Mouse (Mus musculus) cerebellum, postnatal 36 days (tissue): ENCODE results near the gene Ublcp1.
A peak's percentile ranks its signal among the peaks of the same experiment; 100 is the strongest.
"Not testable (repeated sequence)": the region's sequence is repeated elsewhere in the genome, so short reads cannot be mapped to it uniquely, and the experiment has no call there.

Experiments used
- DNase-seq, 2 experiments: peaks; one replicate each; pipeline ENCODE4 v3.0.0; 2021 to 2022; ENCODE audit warnings: mixed read lengths in 2 of 2

Ublcp1 gene

DNA sequence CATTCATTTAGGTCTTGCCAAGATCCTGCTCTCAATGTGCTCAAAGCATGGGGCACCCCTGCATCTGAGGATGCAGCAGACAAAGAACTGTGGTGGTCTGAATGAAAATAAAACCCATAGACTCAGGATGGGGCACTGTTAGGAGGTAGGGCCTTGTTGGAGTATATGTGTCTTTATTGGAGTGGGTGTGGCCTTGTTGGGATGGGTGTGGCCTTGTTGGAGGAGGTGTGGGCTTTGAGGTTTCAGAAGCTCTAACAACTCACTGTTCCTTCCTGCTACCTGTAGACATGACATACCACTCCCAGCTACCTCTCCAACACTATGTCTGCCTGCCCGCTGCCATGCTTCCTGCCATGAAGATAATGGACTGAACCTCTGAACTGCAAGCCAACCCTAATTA lies 18.8 kb upstream of the Ublcp1 start:
- DNase-seq, result no peak

DNA sequence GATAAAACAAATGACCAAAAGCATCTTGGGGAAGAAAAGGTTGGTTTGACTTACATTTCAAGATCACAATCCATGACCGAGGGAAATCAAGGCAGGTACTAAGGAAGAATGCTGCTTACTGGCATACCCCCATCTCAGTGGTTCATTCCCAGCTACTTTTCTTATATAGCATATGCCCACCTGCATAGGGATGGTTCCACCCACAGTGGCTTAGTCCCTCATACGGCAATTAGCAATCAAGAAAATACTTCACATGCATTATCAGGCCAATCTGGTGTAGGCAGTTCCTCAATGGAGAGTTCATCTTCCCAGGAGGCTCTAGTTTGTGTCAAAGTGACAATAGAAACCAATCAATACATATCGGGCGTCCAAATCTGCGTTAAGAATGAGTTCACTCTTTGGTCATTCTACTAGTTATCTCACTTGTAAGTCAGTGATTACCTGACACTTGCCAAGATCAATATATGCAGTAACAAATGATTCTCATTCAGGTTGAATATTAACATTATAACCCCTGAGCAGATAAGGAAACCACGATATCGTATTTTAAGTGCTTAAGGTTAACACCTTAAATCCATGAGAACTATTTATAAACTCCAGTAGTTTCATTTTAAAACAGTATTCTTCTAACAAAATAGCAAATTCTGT lies 14.9 kb upstream of the Ublcp1 start:
- DNase-seq, result no peak

DNA sequence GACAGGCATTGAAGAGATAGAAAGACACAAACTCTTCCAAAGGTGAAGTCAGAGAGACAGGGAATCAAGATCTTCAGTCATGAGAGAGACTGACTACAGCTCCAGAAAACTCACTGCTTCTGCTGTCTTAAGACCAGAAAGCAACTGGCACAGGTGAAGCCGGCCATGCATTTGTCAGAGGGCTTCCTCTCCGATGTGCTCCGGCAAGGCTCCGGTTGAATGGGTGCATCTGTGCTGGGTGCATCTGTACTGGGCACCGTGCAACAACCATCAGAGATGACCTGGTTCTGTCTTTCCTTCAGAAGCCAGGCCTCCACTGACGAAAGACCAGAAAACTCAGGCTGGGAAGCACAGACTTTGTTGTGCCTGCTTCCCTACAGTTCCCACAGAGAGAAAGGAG lies 9.9 kb upstream of the Ublcp1 start:
- DNase-seq, result no peak

DNA sequence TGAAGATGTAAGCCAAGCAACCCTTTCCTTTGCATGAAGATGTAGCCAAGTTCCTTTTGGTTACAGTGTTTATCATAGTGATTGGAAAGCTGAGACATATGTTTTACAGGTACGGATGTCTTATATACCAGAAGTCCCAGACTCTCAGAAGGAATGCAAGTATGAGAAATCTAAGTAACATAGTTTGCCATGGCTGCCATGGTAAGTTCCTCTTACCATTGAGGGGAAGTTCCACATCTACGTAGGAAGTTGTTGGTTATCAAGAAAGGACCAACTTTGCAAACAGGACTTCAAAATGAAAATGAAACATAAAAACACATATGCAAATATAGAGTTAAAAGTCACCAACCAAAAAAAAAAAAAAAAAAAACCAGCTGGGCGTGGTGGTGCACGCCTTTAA lies 8.1 kb upstream of the Ublcp1 start:
- no peak for DNase-seq

DNA sequence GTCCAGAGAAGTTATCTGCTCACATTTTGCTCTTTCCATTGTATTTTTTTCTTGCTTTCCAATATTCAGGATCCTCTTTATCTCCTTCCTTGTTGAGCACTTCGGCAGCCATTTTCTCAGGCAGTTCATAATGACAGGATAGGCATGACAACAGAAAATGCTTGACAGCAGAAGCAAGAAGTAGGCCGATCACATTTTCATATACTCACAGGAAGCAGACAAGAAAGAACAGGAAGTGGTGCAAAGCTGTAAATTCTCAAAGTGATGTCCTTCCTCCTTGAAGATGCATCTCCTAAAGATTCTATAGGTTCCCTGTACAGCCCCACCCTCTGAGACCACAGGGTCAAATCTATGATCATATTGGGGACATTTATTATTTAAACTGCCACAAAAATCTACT lies 6.1 kb upstream of the Ublcp1 start:
- DNase-seq, result no peak

DNA sequence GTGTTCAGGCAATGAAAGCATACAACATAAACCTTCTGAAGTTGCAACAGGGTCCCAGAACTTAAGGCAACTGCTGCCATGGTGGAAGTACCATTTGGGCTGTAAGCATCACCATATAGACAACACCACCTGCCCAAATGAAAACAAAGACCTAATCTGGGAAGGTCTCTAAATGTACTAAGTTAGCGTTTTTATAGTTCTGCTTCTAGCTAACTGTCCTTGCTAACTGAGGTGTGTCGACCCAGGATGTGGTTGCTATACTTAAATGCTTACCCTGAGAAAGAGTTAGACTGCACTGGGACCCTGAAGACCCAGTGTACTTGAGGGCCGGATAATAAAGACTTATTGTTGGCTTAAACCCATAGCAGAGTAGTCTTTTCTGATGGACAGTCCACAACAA lies 5.2 kb upstream of the Ublcp1 start:
- no peak for DNase-seq

DNA sequence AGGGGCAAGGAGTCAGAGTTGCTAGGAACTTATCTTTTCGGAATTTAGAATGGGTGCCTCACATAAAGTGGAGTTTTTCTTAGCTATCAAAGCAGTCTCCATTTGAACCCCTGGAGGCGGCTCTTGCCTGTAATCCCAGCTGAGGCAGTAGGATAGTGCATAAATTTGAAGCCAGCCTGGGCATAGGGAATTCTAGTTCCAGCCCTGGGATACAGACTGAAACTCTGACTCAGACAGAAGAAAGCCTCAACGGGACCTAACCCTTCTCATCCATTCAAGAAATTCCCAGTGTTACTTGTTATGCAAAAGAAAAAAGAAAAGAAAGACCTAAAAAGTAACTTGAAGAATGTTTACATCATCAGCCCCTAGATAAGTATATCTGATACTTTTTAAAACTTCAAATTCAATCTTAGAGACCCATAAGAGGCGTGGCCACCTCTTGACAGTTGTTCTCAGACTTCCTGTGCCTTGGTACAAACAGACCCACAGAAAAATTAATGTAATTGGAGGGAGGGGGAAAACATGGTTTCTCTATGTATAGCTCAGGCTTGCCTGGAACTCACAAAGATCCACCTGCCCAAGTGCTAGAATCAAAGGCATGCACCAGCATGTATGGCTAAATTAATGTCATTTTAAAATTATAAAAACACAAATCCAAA lies 1.2 kb upstream of the Ublcp1 start:
- DNase-seq, result peak in 1 of 2 experiments; percentile 15

DNA sequence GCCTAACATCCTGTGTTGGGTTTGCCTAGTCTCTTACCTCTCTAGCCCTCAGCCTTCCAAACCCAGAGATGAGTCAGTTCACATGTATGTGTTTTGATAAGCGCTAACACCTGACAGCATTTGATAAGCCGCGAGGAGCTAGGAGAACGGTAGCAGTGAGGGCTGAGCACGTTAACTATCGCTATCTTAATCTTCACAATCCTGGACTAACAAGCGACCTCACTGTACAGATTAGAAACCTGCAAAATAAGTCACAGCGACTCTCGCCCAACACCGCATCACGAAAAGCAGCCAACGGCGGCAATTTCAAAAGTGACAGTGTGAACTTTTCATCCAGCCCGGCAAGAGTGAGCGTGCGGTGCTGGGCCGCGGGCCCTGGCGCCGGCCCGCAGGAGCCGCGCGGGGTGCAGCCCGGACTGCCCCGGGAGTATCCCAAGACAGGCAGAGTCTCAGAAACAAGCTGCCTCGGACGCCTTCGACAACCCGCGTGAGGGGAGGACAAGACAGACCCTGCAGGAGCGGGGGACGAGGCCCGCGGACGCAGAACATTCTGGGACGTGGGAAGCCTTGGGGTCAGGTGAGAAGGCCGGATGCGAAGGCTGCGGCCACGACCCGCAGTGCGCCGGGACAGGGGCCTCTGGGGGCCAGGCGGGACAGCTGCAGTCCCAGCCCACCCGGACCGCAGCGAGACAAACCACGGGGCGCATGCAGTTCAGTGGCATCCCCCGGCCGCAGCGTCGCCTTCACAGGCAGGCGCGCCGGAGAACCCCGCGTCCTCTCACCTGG lies 459 bp downstream of the Ublcp1 start:
- DNase-seq, result no peak

DNA sequence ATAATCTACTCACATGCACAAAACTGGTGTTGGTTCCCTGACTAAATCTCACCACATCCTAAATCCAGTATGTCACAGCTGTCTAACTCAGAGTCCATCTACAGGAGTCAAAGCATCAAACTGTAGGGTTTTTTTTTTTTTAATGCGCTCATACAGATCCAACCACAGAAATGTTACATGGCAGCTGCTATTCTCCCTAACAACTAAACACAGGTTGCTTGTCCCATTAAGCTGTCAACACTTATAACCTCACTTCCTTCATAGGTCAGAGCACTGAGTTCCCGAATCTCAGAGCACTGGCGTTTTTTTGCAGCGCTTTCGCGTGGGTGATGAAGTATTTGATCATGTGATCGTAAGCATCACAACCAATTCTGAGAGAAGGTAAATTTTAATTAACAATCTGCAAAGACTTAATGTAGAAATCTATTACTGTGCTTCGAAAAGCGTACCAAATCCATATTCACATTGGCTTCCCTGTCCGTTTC lies 1.9 kb downstream of the Ublcp1 start:
- DNase-seq, result no peak

DNA sequence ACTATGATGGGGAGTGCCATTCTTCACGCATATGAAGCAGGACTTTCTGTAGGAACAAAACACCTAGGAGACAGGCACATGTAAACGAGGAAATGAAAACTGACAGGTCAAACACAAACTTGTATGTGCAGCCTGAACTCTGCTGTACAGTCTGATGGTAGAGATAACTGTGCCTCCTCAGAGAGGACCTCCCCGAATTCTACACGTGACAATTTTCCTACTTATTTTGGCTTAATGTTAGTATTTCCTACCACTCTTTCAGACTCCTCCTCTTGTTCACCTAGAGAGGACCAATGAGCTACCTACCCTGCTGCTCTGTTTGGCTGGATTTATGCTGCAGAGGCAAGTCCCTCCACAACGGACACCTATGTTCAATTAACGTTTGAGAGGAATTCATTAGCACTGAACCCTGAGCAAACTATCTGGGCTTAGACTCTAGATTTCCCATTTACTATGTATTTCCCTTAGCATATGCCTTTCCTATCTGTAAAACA lies 3.3 kb downstream of the Ublcp1 start:
- DNase-seq, result no peak

DNA sequence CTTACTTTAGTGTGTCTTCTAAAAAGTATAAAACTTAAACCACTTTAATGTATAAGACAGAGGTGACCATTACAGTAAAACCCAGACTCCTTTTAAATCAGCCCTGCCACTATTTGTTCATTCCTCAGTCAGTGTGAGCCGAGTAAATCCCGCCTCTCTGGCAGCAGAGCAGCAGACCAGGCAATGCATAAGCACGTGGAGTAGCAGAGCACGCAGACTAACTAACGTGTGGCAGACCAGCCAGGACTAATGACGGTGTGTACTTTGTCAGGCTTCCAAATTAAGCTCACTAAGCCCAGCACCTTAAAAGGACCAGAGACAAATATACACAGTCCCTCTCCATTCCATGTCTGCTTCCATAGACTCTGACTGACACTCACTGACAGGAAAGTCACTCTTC lies 8.8 kb downstream of the Ublcp1 start:
- DNase-seq, result no peak

DNA sequence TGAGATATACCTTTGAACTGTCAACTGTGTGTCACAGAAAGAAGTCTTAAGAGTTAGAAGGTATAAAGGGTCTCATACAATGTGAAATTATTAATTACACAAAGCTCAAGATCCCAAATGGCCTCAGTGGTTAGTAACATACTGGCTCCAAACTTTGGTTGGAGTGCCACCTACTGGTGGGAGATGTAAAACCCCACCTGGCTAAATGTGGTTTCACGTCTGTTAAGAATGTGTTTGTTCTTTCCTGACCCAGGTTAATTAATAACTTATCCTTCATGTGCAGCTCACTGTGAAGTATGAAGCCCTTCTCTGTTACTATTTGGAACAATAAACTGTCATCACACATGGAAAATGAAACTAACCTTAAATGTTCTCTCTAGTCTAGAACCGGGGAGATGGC lies 16.9 kb downstream of the Ublcp1 start:
- peak; percentile 42 to 48 for DNase-seq

DNA sequence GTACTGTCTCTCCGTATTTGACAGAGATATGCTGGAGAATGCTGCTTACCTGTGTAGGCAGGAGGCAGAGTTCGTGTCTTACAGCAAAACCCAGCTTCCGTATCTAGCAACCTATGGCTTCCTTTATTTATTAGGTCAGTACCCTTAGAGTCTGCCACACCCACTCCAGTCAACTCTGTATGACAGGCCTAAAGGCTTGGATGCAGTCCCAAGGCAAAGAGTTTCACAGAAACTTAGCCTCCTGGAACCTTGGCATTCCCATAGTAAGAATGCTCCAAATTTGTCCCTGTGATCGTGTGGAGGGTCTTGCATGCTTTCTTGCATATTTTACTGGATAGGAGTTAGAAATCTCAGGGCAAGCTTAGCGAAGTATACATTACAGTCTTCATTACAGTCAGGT lies 18.3 kb downstream of the Ublcp1 start:
- not testable (repeated sequence) for DNase-seq

DNA sequence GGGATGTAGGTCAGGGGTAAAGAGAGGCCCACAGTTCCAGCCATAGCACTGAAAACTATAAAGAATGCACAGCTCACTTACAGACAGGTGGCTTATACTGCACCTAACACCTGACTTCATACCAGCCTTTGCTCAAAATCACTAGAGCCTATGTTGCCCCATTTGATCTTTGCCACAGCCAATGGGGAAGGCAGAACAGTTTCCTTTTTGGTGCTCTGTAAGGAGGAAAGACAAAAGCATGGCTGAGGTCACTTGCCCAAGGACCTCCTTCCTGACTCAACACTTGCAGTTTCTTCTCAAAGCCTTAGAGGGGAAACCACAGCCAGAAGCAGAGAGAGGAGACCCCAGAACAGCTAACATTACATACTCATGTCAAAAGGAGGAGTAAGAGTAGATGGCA lies 19.3 kb downstream of the Ublcp1 start:
- DNase-seq, result no peak

DNA sequence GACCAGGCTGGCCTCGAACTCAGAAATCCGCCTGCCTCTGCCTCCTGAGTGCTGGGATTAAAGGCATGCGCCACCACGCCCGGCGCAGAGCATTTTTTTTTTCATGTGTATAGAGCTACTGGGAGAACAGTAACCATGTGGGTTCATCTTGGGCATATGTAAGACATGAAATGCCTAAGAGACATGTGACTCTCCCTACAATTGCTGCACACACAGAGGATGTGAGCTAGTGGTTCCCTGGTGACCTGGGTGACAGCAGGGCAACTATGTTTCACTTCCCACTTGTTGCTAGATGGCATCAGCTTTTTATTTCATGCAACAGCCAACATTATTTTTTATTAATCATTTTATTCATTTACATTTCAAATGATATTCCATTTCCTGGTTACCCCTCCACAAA lies 32.5 kb downstream of the Ublcp1 start:
- no peak for DNase-seq

DNA sequence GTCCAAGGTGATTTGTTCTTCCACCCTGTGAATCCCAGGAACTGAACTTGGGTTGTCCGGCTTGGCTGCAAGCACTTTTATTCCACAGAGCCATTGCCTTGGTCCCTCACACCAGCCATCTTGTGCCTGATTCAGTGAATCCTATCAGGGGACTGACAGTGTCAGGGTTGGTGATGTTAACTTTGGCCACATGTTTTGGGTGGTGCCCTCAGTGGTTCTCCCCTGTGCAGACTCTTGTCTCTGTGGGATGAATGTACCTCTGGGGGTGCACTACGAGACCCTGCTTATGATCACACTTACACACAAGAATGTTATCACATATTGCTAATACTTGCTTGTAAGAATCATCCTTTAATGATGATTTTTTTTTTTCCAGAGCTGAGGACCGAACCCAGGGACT lies 40.3 kb downstream of the Ublcp1 start:
- DNase-seq, result no peak

DNA sequence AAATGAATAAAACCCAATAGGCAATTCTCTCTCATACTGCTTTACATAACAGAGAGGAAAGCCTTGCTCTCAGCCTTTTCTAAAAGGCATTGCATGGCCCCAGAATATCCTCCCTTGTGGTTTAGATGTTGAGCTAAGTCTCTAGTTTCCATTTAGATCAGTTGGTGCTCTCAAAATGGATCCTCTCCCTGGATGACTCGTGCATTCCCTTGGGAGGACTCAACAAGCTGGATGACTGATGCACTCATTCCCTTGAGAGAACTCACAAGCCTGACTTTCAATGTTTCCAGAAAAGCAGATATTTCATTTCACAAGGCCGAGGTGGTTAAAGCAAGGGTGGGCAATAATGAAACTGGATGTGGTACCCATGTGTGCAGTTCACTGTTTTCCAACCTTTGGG lies 42.3 kb downstream of the Ublcp1 start:
- no peak for DNase-seq

DNA sequence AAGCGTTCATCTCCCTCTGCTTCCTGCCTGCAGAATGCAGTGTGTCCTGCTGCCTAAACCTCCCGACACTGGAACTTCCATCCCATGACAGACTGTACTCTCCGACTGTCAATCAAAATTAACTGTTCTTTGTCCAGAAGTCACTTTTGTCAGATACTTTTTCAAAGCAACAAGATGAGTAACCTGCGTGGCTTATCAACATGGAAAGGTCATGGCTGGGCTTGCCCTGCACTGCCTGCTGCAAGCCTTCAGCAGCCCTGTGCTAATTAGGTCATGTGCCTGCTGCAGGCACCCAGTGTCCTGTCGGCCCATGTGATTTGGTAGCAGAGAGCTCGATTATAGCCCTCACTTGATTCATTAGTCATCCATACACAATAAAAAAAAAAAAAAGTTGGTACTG lies 44.7 kb downstream of the Ublcp1 start:
- DNase-seq, result no peak

DNA sequence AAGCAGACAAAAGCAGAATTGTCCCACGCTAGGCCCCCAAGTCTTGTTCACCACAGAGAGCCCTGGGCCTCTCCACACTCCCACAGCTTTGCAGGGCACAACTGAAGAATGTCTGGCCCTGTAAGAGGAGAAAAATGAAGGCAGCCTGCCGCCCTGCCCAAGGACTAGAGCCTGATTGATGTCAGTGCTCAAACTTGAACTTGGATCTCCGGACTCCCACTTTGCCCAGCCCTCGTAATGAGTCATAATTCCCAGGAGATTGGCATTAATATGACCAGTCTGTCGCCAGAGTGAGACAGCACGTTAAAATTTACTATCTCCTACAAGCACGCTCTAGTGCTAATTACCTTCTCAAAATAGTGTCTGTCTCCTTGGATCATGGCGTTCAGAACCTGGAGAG lies 45.3 kb downstream of the Ublcp1 start:
- no peak for DNase-seq

DNA sequence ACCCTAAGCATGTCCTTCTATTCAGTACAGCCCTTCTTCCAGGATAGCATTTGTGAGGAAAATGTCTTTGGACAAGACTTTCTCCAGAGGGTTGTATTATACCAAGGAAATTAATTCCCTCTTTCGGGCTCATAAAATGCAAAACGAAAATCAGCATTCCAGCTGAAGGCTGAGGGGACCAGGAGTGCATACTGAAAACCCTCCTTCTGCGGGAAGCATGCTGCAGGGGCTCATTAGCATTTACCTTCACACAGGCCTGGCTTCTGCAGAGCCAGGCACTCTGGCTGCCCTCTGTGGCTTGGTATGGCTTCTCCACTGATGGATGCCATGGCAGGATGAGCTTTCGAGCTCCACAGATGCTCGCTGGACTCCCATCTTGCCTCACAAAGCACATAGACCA lies 46.3 kb downstream of the Ublcp1 start:
- no peak for DNase-seq

DNA sequence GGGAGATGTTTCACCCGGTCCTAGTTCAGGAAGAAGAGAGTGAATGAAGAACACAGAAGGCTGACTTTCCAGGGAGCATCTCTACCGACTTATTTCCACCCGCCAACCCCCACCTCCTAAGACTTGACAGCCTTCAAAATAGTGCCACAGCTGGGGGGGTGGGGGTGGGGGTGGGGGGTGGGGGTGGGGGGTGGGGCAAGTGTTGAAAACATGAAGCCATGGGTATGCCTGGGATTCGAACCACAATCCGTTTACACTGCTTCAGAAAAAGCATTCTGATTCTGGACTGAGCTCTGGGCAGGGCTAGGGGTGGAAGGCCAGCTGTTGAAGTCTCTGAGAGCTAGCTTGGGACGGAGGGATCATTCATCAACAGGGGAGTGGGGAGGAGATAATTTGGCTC lies 47.0 kb downstream of the Ublcp1 start:
- no peak for DNase-seq

DNA sequence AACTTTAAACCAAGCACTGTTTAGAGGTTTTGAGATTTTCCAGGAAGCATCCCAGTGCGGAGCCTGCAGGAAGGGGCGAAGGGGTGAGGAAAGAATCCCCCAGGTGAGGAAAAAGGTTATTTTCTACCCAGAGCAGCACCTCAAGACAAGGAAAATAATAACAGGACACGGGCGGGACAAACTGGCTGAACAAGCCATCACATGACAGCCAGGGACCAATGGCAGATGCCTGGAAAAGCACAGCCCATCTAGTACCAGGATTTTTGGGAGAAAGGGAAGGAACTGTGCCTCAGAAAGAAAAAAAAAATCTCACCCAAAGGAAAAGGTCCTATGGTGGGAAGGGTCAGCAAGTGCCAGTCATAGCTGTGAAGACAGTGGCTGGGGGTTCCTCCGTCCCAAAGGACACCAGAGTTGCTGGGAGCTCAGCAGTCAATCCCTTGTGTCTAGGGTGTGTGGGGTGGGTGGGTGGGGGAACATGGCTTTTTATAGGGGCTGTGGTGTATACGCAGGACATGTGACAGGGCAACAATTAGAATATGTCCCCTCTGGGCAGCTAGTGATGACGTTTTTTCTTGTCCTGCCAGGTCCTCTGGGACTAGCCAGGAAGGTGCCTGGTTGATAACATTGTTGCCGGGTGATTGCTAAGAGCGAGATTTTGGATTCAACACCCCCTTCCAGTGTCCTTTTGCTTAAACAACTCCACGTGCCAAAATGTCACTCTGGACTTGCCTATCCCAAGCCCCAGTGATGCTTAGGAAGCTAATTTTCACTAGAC lies 47.8 kb downstream of the Ublcp1 start:
- DNase-seq, result no peak

DNA sequence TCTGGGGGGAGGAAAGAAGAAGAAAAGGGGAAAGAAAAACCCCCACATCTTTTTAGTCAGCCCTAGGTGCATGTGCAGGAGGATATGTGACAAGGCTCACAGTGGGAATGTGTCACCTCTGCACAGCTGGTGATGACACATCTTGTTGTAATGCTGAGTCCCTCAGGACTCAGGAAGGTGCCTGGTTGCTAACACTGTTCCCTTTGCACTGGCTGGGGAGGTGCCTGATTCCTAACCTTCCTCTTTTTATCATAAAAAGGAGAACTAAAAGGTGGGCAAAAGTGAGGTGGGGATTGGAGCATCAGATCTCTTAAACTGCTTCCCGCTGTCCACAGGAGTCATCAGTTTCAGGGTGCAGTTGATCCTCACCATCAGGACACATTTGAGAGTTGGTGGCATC lies 52.9 kb downstream of the Ublcp1 start:
- no peak for DNase-seq
